Mouse (Mus musculus): ENCODE measurements around the gene Gm3238.
"Not testable (repeated sequence)": the region's sequence is repeated elsewhere in the genome, so short reads cannot be mapped to it uniquely, and the experiment has no call there.

Gm3238 gene

DNA sequence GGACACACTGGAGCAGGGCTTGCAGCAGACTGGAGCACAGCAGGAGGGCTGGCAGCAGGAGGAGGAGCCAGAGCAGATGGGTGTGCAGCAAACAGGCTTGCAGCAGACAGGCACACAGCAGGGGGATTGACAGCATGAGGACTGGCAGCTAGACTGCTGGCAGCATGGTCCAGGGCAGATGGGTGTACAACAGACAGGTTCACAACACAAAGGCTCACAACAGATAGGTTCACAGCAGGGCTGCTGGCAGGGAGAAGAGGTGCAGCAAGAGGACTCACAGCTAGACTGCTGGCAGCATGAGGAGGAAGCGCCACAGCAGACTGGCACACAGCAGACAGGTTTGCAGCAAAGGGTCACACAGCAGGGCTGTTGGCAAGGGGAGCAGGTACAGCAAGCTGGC is 20.4 kb downstream of the Gm3238 start:
- DNase-seq (ENCODE audit: low read depth, low spot score), result not testable (repeated sequence)

DNA sequence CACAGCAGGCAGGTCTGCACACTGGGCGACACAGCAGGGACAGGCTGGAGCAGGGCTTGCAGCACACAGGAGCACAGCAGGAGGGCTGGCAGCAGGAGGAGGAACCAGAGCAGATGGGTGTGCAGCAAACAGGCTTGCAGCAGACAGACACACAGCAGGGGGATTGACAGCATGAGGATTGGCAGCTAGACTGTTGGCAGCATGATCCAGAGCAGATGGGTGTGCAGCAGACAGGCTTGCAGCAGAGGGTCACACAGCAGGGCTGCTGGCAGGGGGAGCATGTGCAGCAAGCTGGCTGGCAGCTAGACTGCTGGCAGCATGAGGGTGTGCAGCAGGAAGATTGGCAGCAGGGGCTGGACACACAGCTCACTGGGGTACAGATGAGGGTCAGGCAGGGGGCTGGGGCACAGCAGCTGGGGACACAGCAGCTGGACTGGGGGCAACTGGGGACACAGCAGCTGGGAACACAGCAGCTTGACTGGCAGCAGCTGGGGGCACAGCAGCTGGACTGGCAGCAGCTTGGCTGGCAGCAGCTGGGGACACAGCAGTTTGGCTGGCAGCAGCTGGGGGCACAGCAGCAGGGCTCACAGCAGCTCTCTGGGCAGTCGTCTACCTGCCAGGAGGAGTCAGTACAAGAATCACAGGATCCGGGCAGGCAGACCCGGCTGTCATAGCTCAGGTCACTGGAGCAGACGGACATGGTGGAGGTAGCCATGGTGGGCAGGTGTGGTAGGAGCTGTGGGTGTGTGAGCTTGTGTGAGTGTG is 29.0 kb downstream of the Gm3238 start, which contains the start of gene Gm18596:
Gene Gm18596 (minus strand): TSS at position 715 of the 765 bp plus-strand sequence.
- DNase-seq (ENCODE audit: low read depth, low spot score), result not testable (repeated sequence)

DNA sequence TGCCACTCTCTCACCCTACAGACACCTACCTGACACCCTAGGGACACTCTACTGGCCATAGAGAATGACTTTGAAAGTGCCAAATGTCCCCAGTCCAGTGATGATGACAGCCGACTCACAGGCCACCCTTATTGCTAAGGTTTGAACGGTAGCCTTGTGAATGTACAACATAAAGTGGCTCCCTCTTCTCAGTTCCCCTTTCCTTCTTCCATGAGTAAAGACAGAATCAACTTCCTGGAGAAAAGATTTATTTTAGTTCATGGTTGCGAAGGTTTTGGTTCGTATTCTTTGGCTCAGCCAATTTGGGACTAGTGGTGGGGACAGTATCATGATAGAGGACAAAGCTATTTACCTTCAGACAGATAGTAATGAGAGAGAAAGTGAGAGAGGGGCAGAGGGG is 32.2 kb downstream of the Gm3238 start:
- DNase-seq (ENCODE audit: low read depth, low spot score), result no peak

DNA sequence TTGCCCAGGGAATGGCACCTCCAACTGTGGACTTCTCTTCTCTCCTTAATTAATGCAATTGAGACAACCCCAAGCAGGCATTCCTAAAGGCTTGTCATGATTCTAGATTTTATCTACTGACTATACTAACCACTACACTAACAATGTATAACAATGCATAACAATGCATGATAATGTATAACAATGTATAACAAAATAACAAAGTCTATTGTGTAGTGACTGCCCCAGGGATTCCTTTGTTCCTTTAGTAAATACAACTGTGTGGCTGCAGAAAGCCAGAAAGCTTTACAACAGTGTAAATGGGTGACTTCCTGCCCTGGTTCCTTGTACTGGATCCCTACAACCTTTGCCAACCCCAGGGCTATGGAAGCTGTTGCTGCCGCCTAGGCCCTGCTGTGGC is 35.2 kb downstream of the Gm3238 start:
- no peak for DNase-seq (ENCODE audit: low read depth, low spot score)

DNA sequence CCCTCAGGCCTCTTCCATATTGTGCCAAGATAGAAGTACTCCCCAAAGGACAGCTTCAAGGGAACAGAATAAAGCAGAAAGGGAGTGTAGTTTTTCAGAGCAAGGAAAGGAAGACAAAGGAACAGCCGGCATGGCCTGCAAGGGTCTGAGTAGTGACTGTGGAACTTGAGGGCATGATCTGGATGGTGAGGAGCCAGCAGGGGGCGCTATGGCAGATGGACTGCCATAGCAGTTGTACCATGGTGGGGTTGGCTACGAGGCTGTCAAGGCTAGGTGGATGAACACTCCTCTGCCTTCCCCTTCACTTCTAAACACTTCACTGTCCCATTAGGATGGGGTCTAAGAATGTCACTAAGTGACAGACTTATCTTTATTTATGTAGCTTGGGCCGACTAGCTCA is 41.9 kb downstream of the Gm3238 start:
- no peak for DNase-seq (ENCODE audit: low read depth, low spot score)

DNA sequence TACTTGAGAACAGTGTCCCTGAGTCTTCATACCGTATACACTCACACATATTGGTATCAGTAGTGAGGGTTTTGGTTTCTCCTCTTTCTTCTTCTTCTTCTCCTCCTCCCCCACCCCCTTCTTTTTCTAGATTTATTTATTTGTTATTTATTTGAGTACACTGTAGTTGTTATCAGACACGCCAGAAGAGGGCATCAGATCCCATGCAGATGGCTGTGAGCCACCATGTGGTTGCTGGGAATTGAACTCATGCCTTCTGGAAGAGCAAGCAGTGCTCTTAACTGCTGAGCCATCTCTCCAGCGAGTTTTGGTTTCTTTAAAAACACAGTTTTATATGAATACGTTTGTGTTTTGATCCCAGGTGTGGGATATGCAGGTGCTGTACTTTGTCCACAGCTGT is 42.8 kb downstream of the Gm3238 start:
- DNase-seq (ENCODE audit: low read depth, low spot score), result no peak

DNA sequence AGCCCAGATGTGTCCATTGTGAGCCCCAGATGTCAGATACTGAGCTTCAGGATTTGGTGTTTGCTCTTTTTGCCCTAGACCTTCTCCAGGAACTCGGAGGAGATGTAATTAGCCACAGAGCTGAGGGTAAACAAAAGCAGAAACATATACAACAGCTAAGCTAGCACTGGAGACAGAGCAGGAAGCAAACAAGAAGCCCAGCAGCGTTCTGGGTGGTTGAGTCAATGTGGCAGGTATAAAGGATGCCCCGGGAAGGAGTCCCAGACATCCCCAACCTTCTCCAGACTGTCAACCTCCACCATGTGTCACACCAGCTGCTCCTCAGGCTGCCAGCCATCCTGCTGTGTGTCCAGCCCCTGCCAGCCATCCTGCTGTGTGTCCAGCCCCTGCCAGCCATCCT is 44.9 kb downstream of the Gm3238 start, which contains the start of gene Gm10100:
Gene Gm10100 (plus strand): TSS at position 301 of the 400 bp plus-strand sequence.
- DNase-seq (ENCODE audit: low read depth, low spot score), result no peak

DNA sequence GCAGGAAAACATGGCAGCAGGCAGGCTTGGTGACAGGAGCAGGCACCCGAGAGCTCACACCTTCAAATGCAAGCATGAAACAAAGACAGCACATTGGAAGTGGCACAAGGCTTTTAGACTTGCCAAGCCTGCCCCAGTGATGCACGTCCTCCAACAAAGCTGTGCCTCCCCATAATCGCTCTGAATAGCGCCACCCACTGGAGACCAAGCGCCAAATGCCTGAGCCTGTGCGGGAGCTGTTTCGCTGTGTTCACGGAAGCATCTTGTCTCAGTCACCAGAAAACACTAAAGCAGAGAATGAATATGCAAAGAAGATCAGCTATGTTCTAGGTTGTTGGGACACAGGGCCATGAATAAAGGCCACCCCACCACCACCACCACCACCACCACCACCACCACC is 46.3 kb downstream of the Gm3238 start:
- no peak for DNase-seq (ENCODE audit: low read depth, low spot score)
